Mouse (Mus musculus): ENCODE results near the gene Meig1. TPM values are rescaled to one million over a fixed set of nuclear protein-coding genes. Genes with fewer than 3 reads are reported as not detected.

The Meig1 gene
- total RNA-seq, 2 experiments from 2014 or later: 1.6 to 2.0 TPM

GRCm38 (mm10) chr2:3361067-3361466, 61.4 kb downstream of the Meig1 start:
- no peak for DNase-seq (ENCODE audit: low spot score in 2 of 2)

Other genes with a start within 250 kb of the Meig1 start
- gene Nmt2, start 138.4 kb downstream of the Meig1 start, total RNA-seq (2021): 100 to 1,000 TPM in 1 of 2 experiments, 10 to 100 TPM in 1; 99.5 to 103 TPM
- 10 to 100 TPM in 1 of 2 experiments, 1 to 10 TPM in 1; 7.7 to 10.4 TPM for gene Rpp38, start 90.0 kb downstream of the Meig1 start, total RNA-seq (2021)
- gene Acbd7, start 86.5 kb downstream of the Meig1 start, total RNA-seq (2021): 1 to 10 TPM in 1 of 2 experiments, under 1 TPM in 1; 0.96 to 1.3 TPM
- gene Olah, start 25.4 kb downstream of the Meig1 start, total RNA-seq (2021): not detected
- 10 to 100 TPM; 10.7 to 11.9 TPM for gene Dclre1c, start 1.5 kb upstream of the Meig1 start, total RNA-seq (2021)
- 1 to 10 TPM; 3.5 to 4.0 TPM for gene Suv39h2, start 52.4 kb upstream of the Meig1 start, total RNA-seq (2021)
- 1 to 10 TPM; 4.2 to 4.4 TPM for gene Gm45902, start 90.1 kb upstream of the Meig1 start, total RNA-seq (2021)
- gene Hspa14, start 90.2 kb upstream of the Meig1 start, total RNA-seq (2021): 10 to 100 TPM; 43.9 to 44.6 TPM
- gene Cdnf, start 90.4 kb upstream of the Meig1 start, total RNA-seq (2021): under 1 TPM; 0.47 to 0.53 TPM
- gene Fam107b, start 147.8 kb upstream of the Meig1 start, total RNA-seq (2021): 1 to 10 TPM; 7.7 to 9.3 TPM